Mouse (Mus musculus) spleen, adult 2 months (tissue): ENCODE data around the gene Rnf111. TPM values are rescaled to one million over a fixed set of nuclear protein-coding genes. Genes with fewer than 3 reads are reported as not detected.

Experiments
- DNase-seq, 2 experiments: peaks; one replicate each; pipeline versions ENCODE4 v3.0.0 to v3.0.0-alpha.2; 2012 to 2021; ENCODE audit warnings: low spot score in 2 of 2, low read depth in 1 of 2
- H3K27ac ChIP-seq: fragments of 200-500 bp; 2 replicates; pipeline ENCODE4 v1.5.1; 2012; ENCODE audit warnings: low read length, inconsistent platforms; ENCODE audit not compliant: insufficient read depth
- H3K27me3 ChIP-seq: fragments of 200-500 bp; 2 replicates; pipeline ENCODE4 v1.6.1; 2012; ENCODE audit warnings: mild to moderate bottlenecking, moderate library complexity, low read length, inconsistent platforms; ENCODE audit not compliant: control insufficient read depth, insufficient read depth
- H3K36me3 ChIP-seq: fragments of 200-500 bp; 2 replicates; pipeline ENCODE4 v1.6.1; 2012; ENCODE audit warnings: mild to moderate bottlenecking, low read length, inconsistent platforms; ENCODE audit not compliant: control insufficient read depth, insufficient read depth
- H3K4me1 ChIP-seq: fragments of 200-500 bp; 2 replicates; pipeline ENCODE4 v1.6.1; 2011; ENCODE audit warnings: inconsistent platforms; ENCODE audit not compliant: control insufficient read depth, insufficient read depth, insufficient read length
- H3K4me3 ChIP-seq: fragments of 200-500 bp; 2 replicates; pipeline ENCODE4 v1.5.1; 2011; ENCODE audit warnings: mild to moderate bottlenecking, inconsistent platforms; ENCODE audit not compliant: insufficient read depth, insufficient read length; ENCODE audit errors: extremely low read depth
- CTCF ChIP-seq: fragments of 200-500 bp; IDR thresholded peaks from 2 replicates; pipeline ENCODE4 v1.5.1; 2011; ENCODE audit warnings: mild to moderate bottlenecking, inconsistent platforms; ENCODE audit not compliant: insufficient read depth, insufficient read length, insufficient replicate concordance; ENCODE audit errors: extremely low read depth
- POLR2A ChIP-seq: fragments of 200-500 bp; IDR thresholded peaks from 2 replicates; pipeline ENCODE4 v1.6.1; 2011; ENCODE audit warnings: low read depth, low read length, inconsistent platforms
- WGBS: fragments of 180-500 bp; shearing (Covaris S2); methylation state at CpG from one replicate; pipeline ENCODE4 v1.1.7; 2018; 5-methylcytosine and 5-hydroxymethylcytosine counted together
- polyA plus RNA-seq: library from polyadenylated mRNA; depleted of rRNA; stranded (reverse); fragments of >200 nt; gene quantifications from 2 replicates; pipeline ENCODE4 v1.2.3, GENCODE M21; 2012

Gene Rnf111
- polyA plus RNA-seq, 1 experiment: 58.5 TPM

GRCm38 (mm10) chr9:70391042-70391441 lies 112.5 kb downstream of the Rnf111 start:
- Histone ChIP-seq H3K27me3 (no peaks in the 10 kb centered on the region), H3K27ac (no peak overlapping the region), H3K4me3 (no peak overlapping the region), H3K4me1 (no peaks in the 10 kb centered on the region), H3K36me3 (peaks cover 19% of the 10 kb centered on the region)
- no peak for DNase-seq
- 88% methylated on average over 5 of the region's 5 CpGs for WGBS
- no peak for TF ChIP-seq CTCF
- TF ChIP-seq POLR2A: no peak

- no peak overlapping the region for H3K27ac ChIP-seq
- no peaks in the 10 kb centered on the region for H3K27me3 ChIP-seq
- no peak overlapping the region for H3K4me3 ChIP-seq
- peaks cover 20% of the 10 kb centered on the region for H3K36me3 ChIP-seq
- no peak for TF ChIP-seq CTCF
- TF ChIP-seq POLR2A: no peak
- DNase-seq: no peak
- 79% methylated on average over 3 of the region's 3 CpGs for WGBS
- no peaks in the 10 kb centered on the region for H3K4me1 ChIP-seq
Measured at GRCm38 (mm10) chr9:70389548-70389947, 114.0 kb downstream of the Rnf111 start.

- H3K4me3 ChIP-seq: no peak overlapping the region
- DNase-seq: no peak
- TF ChIP-seq CTCF: no peak
- no peak for TF ChIP-seq POLR2A
- WGBS: 94% methylated on average over 4 of the region's 4 CpGs
- H3K36me3 ChIP-seq: peaks cover 28% of the 10 kb centered on the region
- no peaks in the 10 kb centered on the region for H3K27me3 ChIP-seq
- H3K27ac ChIP-seq: no peak overlapping the region
- H3K4me1 ChIP-seq: no peaks in the 10 kb centered on the region
Measured at GRCm38 (mm10) chr9:70387410-70388119, 116.0 kb downstream of the Rnf111 start.

DNA sequence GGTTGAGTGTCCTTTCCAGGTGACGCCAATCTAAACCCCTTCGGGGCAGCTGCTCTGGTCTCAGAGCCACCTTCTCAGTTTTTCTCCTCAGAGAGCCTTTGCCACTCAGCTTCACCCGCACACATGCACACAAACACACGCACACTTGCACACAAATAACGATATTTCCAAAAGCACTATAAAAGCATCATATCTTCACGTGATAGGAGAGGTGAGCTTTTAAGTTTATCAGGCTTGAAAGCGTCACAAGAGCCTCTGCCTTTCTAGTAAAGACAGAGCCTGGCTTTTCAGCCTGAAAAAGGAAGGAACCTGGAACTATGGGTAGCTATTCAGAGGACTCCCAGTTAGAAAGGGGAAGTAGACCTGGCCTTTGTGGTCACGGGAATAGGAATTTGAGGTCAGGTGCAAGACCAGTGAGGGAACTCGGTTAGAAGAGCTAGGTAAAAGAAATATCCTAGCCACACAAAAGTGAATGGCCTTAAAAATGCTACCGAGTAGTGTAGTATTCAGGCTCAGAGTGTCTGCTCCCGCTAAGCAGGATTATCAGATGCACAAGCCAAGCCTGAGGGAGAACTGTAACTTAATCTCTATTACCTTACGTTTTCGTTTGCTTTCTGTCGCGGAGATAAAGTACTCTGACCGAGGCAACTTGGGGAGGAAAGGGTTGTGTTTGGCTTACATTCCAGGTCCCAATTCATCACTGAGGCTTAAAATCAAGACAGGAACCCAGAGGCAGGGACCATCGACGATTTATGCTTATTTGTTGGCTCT lies 118.4 kb downstream of the Rnf111 start:
- TF ChIP-seq CTCF: no peak
- no peak for TF ChIP-seq POLR2A
- H3K27ac ChIP-seq: no peak overlapping the region
- H3K36me3 ChIP-seq: peaks cover 35% of the 10 kb centered on the region
- no peak for DNase-seq
- H3K4me3 ChIP-seq: no peak overlapping the region
- 44% methylated on average over 18 of the region's 18 CpGs for whole genome bisulfite sequencing
- H3K4me1 ChIP-seq: no peaks in the 10 kb centered on the region
- H3K27me3 ChIP-seq: no peaks in the 10 kb centered on the region

- Histone ChIP-seq H3K4me3 (no peak overlapping the region), H3K27me3 (no peaks in the 10 kb centered on the region), H3K4me1 (no peaks in the 10 kb centered on the region), H3K36me3 (peaks cover 33% of the 10 kb centered on the region), H3K27ac (no peak overlapping the region)
- 90% methylated on average over 4 of the region's 4 CpGs for WGBS
- DNase-seq: no peak
- TF ChIP-seq POLR2A (no peak), CTCF (no peak)
Measured at GRCm38 (mm10) chr9:70384494-70384893, 119.0 kb downstream of the Rnf111 start.

- Histone ChIP-seq H3K4me3 (no peak overlapping the region), H3K36me3 (peaks cover 35% of the 10 kb centered on the region), H3K4me1 (no peaks in the 10 kb centered on the region), H3K27me3 (no peaks in the 10 kb centered on the region), H3K27ac (no peak overlapping the region)
- no peak for TF ChIP-seq POLR2A
- no peak for TF ChIP-seq CTCF
- DNase-seq: no peak
- WGBS: 81% methylated on average over 10 of the region's 10 CpGs
Measured at GRCm38 (mm10) chr9:70383750-70384149, 119.8 kb downstream of the Rnf111 start.

- Histone ChIP-seq H3K4me1 (no peaks in the 10 kb centered on the region), H3K27ac (no peak overlapping the region), H3K36me3 (peaks cover 45% of the 10 kb centered on the region), H3K4me3 (no peak overlapping the region), H3K27me3 (no peaks in the 10 kb centered on the region)
- WGBS: 41% methylated on average over 12 of the region's 12 CpGs
- DNase-seq: no peak
- TF ChIP-seq POLR2A (no peak), CTCF (no peak)
Measured at GRCm38 (mm10) chr9:70382091-70382490, 121.4 kb downstream of the Rnf111 start.
